Mouse (Mus musculus): ENCODE measurements around the gene Pak4. TPM values are rescaled to one million over a fixed set of nuclear protein-coding genes. Genes with fewer than 3 reads are reported as not detected.
"Not testable (repeated sequence)": the region's sequence is repeated elsewhere in the genome, so short reads cannot be mapped to it uniquely, and the experiment has no call there.

The Pak4 gene
- polyA plus RNA-seq, 1 experiment from 2014 or later = 21.1 TPM

GRCm38 (mm10) chr7:28631073-28631472 lies 33.1 kb upstream of the Pak4 start, which contains the start of gene Acp7:
Gene Acp7, minus strand, starts transcription at chr7:28631332.
- no peaks in the 10 kb centered on the region for H3K36me3 ChIP-seq (ENCODE audit: control insufficient read depth, insufficient read depth, low read length)
- 28% methylated on average over 10 of the region's 10 CpGs for WGBS
- no peak within 1 kb of the TSS for H3K9ac ChIP-seq (ENCODE audit: low read length)
- no peak for ATAC-seq (ENCODE audit: insufficient number of reproducible peaks, insufficient read depth, low FRiP score, low read depth)
- no peaks in the 10 kb centered on the region for H3K9me3 ChIP-seq (ENCODE audit: control insufficient read depth, low read length)
- H3K4me3 ChIP-seq (ENCODE audit: control insufficient read depth in 1 of 2, insufficient read depth in 1 of 2, low read depth in 1 of 2, low read length in 2 of 2) = 0 out of 4 replicates have a peak within 1 kb of the TSS, but pooled peaks of 1 of the 2 experiments have one; percentile 14
- H3K4me2 ChIP-seq (ENCODE audit: low read length) = peak within 1 kb of the TSS; percentile 30
- H3K27ac ChIP-seq (replicated peaks in 1 of 2; ENCODE audit: control insufficient read depth in 1 of 2, insufficient read depth in 1 of 2, low read depth in 2 of 2, low read length in 2 of 2) = no peak within 1 kb of the TSS
- H3K27me3 ChIP-seq (ENCODE audit: control insufficient read depth, insufficient read depth, low read length) = peaks cover 38% of the 10 kb centered on the region
- H3K4me1 ChIP-seq (ENCODE audit: control insufficient read depth in 2 of 2, insufficient read depth in 2 of 2, low read length in 2 of 2) = peaks cover 2 to 5% of the 10 kb centered on the region in 2 experiments; a peak in 2 of 4 replicates

- H3K27me3 ChIP-seq (ENCODE audit: control insufficient read depth, insufficient read depth, low read length) = peaks cover 18% of the 10 kb centered on the region
- H3K4me3 ChIP-seq (ENCODE audit: control insufficient read depth in 1 of 2, insufficient read depth in 1 of 2, low read depth in 1 of 2, low read length in 2 of 2) = no peak overlapping the region
- no peaks in the 10 kb centered on the region for H3K36me3 ChIP-seq (ENCODE audit: control insufficient read depth, insufficient read depth, low read length)
- no peak overlapping the region for H3K27ac ChIP-seq (replicated peaks in 1 of 2; ENCODE audit: control insufficient read depth in 1 of 2, insufficient read depth in 1 of 2, low read depth in 2 of 2, low read length in 2 of 2)
- WGBS = 72% methylated on average over 5 of the region's 5 CpGs
- no peaks in the 10 kb centered on the region for H3K4me1 ChIP-seq (ENCODE audit: control insufficient read depth in 2 of 2, insufficient read depth in 2 of 2, low read length in 2 of 2)
- no peak overlapping the region for H3K9ac ChIP-seq (ENCODE audit: low read length)
- ATAC-seq (ENCODE audit: insufficient number of reproducible peaks, insufficient read depth, low FRiP score, low read depth) = no peak
- H3K9me3 ChIP-seq (ENCODE audit: control insufficient read depth, low read length) = no peaks in the 10 kb centered on the region
- H3K4me2 ChIP-seq (ENCODE audit: low read length) = no peak overlapping the region
These were observed 26.8 kb upstream of the Pak4 start for GRCm38 (mm10) chr7:28624791-28625190.

- Histone ChIP-seq H3K9me3 (ENCODE audit: control insufficient read depth, low read length) (no peaks in the 10 kb centered on the region), H3K36me3 (ENCODE audit: control insufficient read depth, insufficient read depth, low read length) (no peaks in the 10 kb centered on the region), H3K4me1 (ENCODE audit: control insufficient read depth in 2 of 2, insufficient read depth in 2 of 2, low read length in 2 of 2) (no peaks in the 10 kb centered on the region), H3K4me2 (ENCODE audit: low read length) (no peak overlapping the region), H3K27ac (replicated peaks in 1 of 2; ENCODE audit: control insufficient read depth in 1 of 2, insufficient read depth in 1 of 2, low read depth in 2 of 2, low read length in 2 of 2) (no peak overlapping the region), H3K27me3 (ENCODE audit: control insufficient read depth, insufficient read depth, low read length) (no peaks in the 10 kb centered on the region), H3K4me3 (ENCODE audit: control insufficient read depth in 1 of 2, insufficient read depth in 1 of 2, low read depth in 1 of 2, low read length in 2 of 2) (no peak overlapping the region), H3K9ac (ENCODE audit: low read length) (no peak overlapping the region)
- ATAC-seq (ENCODE audit: insufficient number of reproducible peaks, insufficient read depth, low FRiP score, low read depth) = no peak
- WGBS = 70% methylated on average over 9 of the region's 9 CpGs
These were observed 21.2 kb upstream of the Pak4 start for GRCm38 (mm10) chr7:28619098-28619715.

GRCm38 (mm10) chr7:28605951-28606350 lies 8.0 kb upstream of the Pak4 start:
- Histone ChIP-seq H3K4me1 (ENCODE audit: control insufficient read depth in 2 of 2, insufficient read depth in 2 of 2, low read length in 2 of 2) (no peaks in the 10 kb centered on the region), H3K36me3 (ENCODE audit: control insufficient read depth, insufficient read depth, low read length) (no peaks in the 10 kb centered on the region), H3K27me3 (ENCODE audit: control insufficient read depth, insufficient read depth, low read length) (no peaks in the 10 kb centered on the region), H3K4me2 (ENCODE audit: low read length) (no peak overlapping the region), H3K27ac (replicated peaks in 1 of 2; ENCODE audit: control insufficient read depth in 1 of 2, insufficient read depth in 1 of 2, low read depth in 2 of 2, low read length in 2 of 2) (no peak overlapping the region), H3K9ac (ENCODE audit: low read length) (no peak overlapping the region), H3K4me3 (ENCODE audit: control insufficient read depth in 1 of 2, insufficient read depth in 1 of 2, low read depth in 1 of 2, low read length in 2 of 2) (no peak overlapping the region), H3K9me3 (ENCODE audit: control insufficient read depth, low read length) (no peaks in the 10 kb centered on the region)
- 78% methylated on average over 8 of the region's 8 CpGs for WGBS
- ATAC-seq (ENCODE audit: insufficient number of reproducible peaks, insufficient read depth, low FRiP score, low read depth) = no peak

GRCm38 (mm10) chr7:28603788-28604187 lies 5.8 kb upstream of the Pak4 start:
- H3K27me3 ChIP-seq (ENCODE audit: control insufficient read depth, insufficient read depth, low read length); ATAC-seq (ENCODE audit: insufficient number of reproducible peaks, insufficient read depth, low FRiP score, low read depth); H3K4me3 ChIP-seq (ENCODE audit: control insufficient read depth in 1 of 2, insufficient read depth in 1 of 2, low read depth in 1 of 2, low read length in 2 of 2); H3K27ac ChIP-seq (replicated peaks in 1 of 2; ENCODE audit: control insufficient read depth in 1 of 2, insufficient read depth in 1 of 2, low read depth in 2 of 2, low read length in 2 of 2); H3K9me3 ChIP-seq (ENCODE audit: control insufficient read depth, low read length); H3K36me3 ChIP-seq (ENCODE audit: control insufficient read depth, insufficient read depth, low read length); H3K9ac ChIP-seq (ENCODE audit: low read length); H3K4me1 ChIP-seq (ENCODE audit: control insufficient read depth in 2 of 2, insufficient read depth in 2 of 2, low read length in 2 of 2); H3K4me2 ChIP-seq (ENCODE audit: low read length): not testable (repeated sequence)
- WGBS = 80% methylated on average over 2 of the region's 2 CpGs

- Histone ChIP-seq H3K4me1 (ENCODE audit: control insufficient read depth in 2 of 2, insufficient read depth in 2 of 2, low read length in 2 of 2) (no peaks in the 10 kb centered on the region), H3K4me3 (ENCODE audit: control insufficient read depth in 1 of 2, insufficient read depth in 1 of 2, low read depth in 1 of 2, low read length in 2 of 2) (no peak overlapping the region), H3K27ac (replicated peaks in 1 of 2; ENCODE audit: control insufficient read depth in 1 of 2, insufficient read depth in 1 of 2, low read depth in 2 of 2, low read length in 2 of 2) (no peak overlapping the region), H3K27me3 (ENCODE audit: control insufficient read depth, insufficient read depth, low read length) (no peaks in the 10 kb centered on the region), H3K9me3 (ENCODE audit: control insufficient read depth, low read length) (no peaks in the 10 kb centered on the region), H3K4me2 (ENCODE audit: low read length) (no peak overlapping the region), H3K36me3 (ENCODE audit: control insufficient read depth, insufficient read depth, low read length) (no peaks in the 10 kb centered on the region), H3K9ac (ENCODE audit: low read length) (no peak overlapping the region)
- no peak for ATAC-seq (ENCODE audit: insufficient number of reproducible peaks, insufficient read depth, low FRiP score, low read depth)
- WGBS = 64% methylated on average over 5 of the region's 5 CpGs
These were observed 5.2 kb upstream of the Pak4 start for GRCm38 (mm10) chr7:28603136-28603535.

- no peaks in the 10 kb centered on the region for H3K27me3 ChIP-seq (ENCODE audit: control insufficient read depth, insufficient read depth, low read length)
- no peak overlapping the region for H3K4me2 ChIP-seq (ENCODE audit: low read length)
- H3K27ac ChIP-seq (replicated peaks in 1 of 2; ENCODE audit: control insufficient read depth in 1 of 2, insufficient read depth in 1 of 2, low read depth in 2 of 2, low read length in 2 of 2) = no peak overlapping the region
- H3K4me1 ChIP-seq (ENCODE audit: control insufficient read depth in 2 of 2, insufficient read depth in 2 of 2, low read length in 2 of 2) = peaks cover 4 to 9% of the 10 kb centered on the region in 2 experiments
- WGBS = 25% methylated on average over 7 of the region's 7 CpGs
- no peak overlapping the region for H3K4me3 ChIP-seq (ENCODE audit: control insufficient read depth in 1 of 2, insufficient read depth in 1 of 2, low read depth in 1 of 2, low read length in 2 of 2)
- no peaks in the 10 kb centered on the region for H3K36me3 ChIP-seq (ENCODE audit: control insufficient read depth, insufficient read depth, low read length)
- H3K9ac ChIP-seq (ENCODE audit: low read length) = no peak overlapping the region
- H3K9me3 ChIP-seq (ENCODE audit: control insufficient read depth, low read length) = no peaks in the 10 kb centered on the region
- no peak for ATAC-seq (ENCODE audit: insufficient number of reproducible peaks, insufficient read depth, low FRiP score, low read depth)
These were observed 3.7 kb upstream of the Pak4 start for GRCm38 (mm10) chr7:28601668-28602067.

GRCm38 (mm10) chr7:28601029-28601428 lies 3.0 kb upstream of the Pak4 start:
- Histone ChIP-seq H3K4me1 (ENCODE audit: control insufficient read depth in 2 of 2, insufficient read depth in 2 of 2, low read length in 2 of 2) (peaks cover 10 to 15% of the 10 kb centered on the region in 2 experiments), H3K4me2 (ENCODE audit: low read length) (no peak overlapping the region), H3K27me3 (ENCODE audit: control insufficient read depth, insufficient read depth, low read length) (no peaks in the 10 kb centered on the region), H3K27ac (replicated peaks in 1 of 2; ENCODE audit: control insufficient read depth in 1 of 2, insufficient read depth in 1 of 2, low read depth in 2 of 2, low read length in 2 of 2) (no peak overlapping the region), H3K4me3 (ENCODE audit: control insufficient read depth in 1 of 2, insufficient read depth in 1 of 2, low read depth in 1 of 2, low read length in 2 of 2) (no peak overlapping the region), H3K9ac (ENCODE audit: low read length) (no peak overlapping the region), H3K9me3 (ENCODE audit: control insufficient read depth, low read length) (no peaks in the 10 kb centered on the region), H3K36me3 (ENCODE audit: control insufficient read depth, insufficient read depth, low read length) (no peaks in the 10 kb centered on the region)
- ATAC-seq (ENCODE audit: insufficient number of reproducible peaks, insufficient read depth, low FRiP score, low read depth) = no peak
- WGBS = 9% methylated on average over 11 of the region's 11 CpGs

Measured in heart, embryonic 14.5 days (tissue).